Mouse (Mus musculus): ENCODE data around the gene Sectm1b.

DNA sequence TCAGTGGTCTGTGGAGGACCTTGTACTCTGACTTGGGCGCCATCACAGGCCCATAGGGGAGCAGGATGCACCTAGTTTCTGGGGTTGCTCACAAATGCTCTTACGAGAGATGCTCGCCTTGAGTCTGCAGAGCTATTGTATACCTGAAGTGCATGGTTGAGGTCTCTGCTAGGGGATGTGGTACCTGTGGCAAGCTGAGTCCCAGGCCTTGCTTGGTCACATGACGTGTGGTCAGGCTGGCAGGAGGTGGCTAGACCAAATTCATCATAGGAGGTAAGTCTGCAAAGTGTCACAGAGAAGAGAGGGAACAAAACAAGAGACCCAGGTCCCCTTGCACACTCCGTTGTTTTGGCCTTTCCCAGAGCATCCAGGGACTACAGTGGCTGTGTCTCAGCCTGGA is 43.9 kb downstream of the Sectm1b start:
- no peak for TF ChIP-seq MAFK (IDR thresholded peaks at IDR 0.05; ENCODE audit: insufficient read depth, low read depth, low read length)
- no peak for TF ChIP-seq HCFC1 (IDR thresholded peaks at IDR 0.05; ENCODE audit: borderline replicate concordance, insufficient read depth, low read length)
- TF ChIP-seq CHD2 (IDR thresholded peaks at IDR 0.05; ENCODE audit: low read depth, low read length), result no peak
